Mouse (Mus musculus) ZHBTc4 (cell line): ENCODE data around the gene Cadm2.
A peak's percentile ranks its signal among the peaks of the same experiment; 100 is the strongest.

Source experiments
- DNase-seq: peaks from one replicate; pipeline ENCODE4 v3.0.0-alpha.2; 2011; ENCODE audit warnings: low read depth, low spot score

The Cadm2 gene

DNA sequence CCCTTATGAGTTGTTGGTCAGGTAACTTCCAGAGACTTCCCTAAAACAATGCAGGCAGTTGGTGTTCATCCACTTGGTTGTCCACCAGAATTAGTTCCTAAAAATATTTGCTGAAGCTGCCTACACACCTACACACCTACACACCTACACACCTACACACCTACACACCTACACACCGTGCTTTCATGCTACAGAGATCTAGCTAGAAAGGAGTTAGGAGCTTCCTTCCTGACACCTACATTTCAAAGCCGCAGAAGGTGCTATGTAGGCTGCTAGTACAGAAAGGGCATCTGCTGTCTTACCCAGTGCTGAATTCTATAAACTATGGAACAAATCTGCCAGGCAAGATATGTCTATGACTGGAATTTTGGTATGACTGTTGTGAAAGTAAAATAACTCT is 872.2 kb downstream of the Cadm2 start:
- no peak for DNase-seq

- no peak for DNase-seq
Measured at GRCm38 (mm10) chr16:66731212-66731611, 889.5 kb downstream of the Cadm2 start.

DNA sequence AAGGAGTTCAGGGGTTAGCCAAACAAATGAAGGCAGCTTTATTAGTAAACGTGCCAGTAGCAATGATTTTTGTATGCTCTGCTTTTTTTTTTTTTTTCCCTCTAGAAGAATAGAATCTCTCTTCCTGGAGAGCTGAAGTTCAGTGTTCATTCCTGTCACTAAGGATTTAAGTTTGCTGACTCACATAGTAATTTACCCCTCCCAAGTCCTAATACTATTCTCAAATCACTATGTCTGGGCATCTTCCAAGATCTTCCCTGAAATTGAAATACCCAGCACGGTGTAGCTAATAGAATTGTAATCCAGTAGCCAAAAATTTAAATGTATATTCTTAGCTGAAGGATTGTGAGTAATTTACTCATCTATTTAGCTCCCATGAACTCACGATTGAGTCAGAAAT is 914.2 kb downstream of the Cadm2 start:
- DNase-seq: no peak

- DNase-seq: no peak
Measured at GRCm38 (mm10) chr16:66694783-66695182, 925.9 kb downstream of the Cadm2 start.

GRCm38 (mm10) chr16:66677241-66677640 is 943.5 kb downstream of the Cadm2 start:
- no peak for DNase-seq

- DNase-seq: no peak
Measured at GRCm38 (mm10) chr16:66651013-66651362, 969.7 kb downstream of the Cadm2 start.

GRCm38 (mm10) chr16:66650348-66651012 is 970.2 kb downstream of the Cadm2 start:
- DNase-seq: no peak

DNA sequence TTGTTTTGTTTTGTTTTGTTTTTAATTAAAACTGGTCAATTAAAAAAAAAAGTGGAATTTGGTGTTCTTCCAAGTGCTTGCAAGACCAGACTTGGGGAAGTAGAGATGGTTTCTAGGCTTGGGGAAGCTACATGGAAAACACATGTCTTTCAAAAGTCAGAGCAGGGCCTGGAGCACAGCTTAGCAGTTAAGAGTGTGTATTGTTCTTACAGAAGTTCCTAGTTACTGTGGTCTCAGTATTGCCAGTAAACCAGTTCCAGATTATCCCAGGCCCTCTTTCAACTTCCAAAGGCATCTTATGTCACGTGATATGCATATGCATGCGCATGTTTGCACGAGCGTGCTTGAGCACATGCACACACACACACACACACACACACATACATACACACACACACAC is 972.9 kb downstream of the Cadm2 start:
- DNase-seq: no peak

GRCm38 (mm10) chr16:66643606-66644005 is 977.1 kb downstream of the Cadm2 start:
- peak; percentile 5 for DNase-seq

DNA sequence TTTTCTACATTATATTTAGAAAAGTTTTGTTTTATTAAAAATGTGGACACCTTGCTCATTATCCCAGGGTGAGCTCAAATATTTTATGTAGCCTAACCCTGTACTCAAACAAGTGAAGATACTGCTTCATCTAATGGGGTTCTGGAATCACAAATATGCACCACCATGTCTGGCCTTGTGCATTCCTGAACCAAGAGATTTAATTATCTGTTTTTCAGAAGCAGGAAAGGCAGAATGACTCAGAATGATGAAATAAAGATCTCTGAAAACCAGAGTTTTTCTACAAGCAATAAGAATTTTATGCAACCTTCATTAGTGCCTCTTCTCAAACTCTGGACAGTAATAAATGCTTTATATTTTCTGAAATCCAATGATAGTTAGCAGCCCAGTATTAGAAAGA is 993.2 kb downstream of the Cadm2 start:
- DNase-seq: no peak

DNA sequence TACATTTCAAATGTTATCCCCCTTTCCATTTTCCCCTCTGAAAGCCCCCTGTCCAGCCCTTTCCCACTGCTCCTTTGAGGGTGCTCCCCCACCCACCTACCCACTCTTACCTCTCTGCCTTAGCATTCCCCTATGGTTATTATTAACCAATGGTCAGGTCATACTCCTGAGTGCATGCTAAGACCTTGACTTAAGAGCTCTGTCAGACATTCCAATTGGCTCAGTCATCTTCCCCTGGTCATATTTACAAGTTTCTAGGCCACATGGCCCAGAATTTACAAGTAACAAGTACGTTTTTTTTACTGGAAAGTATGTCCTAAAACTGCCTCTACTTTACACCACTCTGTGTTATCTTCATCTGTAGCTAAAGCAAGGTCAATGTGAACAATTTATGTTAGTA is 998.3 kb downstream of the Cadm2 start:
- DNase-seq: no peak

DNA sequence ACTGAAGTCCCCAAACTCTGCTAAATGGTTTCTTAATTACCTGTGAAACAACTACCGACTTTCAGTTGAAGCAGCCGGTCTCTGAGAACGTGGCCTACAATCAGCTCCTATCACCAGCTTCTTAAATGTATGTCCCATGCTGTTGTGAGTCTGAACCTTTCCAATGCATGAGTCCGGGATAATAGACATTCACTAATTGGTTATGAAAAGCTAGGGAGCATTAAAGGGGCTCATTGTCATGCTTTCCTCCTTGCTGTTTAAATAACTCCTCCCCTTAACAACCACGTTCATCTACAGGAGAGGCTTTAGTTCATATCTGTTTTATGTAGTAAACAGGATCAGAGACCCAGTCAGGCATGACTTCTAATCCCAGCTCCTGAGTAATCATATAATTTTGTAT is 1008.1 kb downstream of the Cadm2 start:
- DNase-seq: no peak
